Mouse (Mus musculus): ENCODE measurements at regions not wholly inside any gene's neighbourhood (a gene's known extent, or its start where the extent isn't known, plus 50 kb on each side); places are given as distances from the start of the nearest gene placed in this dataset.
A peak's percentile ranks its signal among the peaks of the same experiment; 100 is the strongest.

DNA sequence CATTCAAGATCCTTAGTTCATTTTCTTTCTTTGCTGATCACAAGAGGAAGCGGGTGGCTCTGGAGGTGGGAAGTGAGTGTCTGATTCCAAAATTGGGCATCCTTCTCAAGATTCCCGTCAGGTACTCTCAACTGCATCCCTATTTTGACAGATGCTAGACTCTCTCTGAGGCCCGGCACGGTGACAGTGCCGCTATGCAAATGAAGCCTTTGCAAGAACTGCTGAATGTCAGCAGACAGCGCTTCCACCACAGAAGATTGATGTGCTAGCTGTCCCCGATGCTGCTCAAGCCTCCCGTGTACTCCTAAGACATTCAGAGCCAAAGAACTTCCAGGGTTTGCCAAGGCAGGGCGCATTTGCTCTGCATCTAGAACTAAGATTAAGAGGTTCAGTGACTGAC lies 50.9 kb upstream of the Cpne4 start:
- TF ChIP-seq POLR2A (IDR thresholded peaks at IDR 0.05; ENCODE audit: borderline replicate concordance, extremely low read depth, insufficient read depth, insufficient read length, poor library complexity, severe bottlenecking) (no peak), CTCF (IDR thresholded peaks at IDR 0.05; ENCODE audit: borderline replicate concordance, extremely low read depth, insufficient read depth, insufficient read length) (no peak)
- DNase-seq (ENCODE audit: low read depth): no peak

GRCm38 (mm10) chr9:104490696-104491095 lies 56.4 kb upstream of the Cpne4 start:
- DNase-seq (ENCODE audit: low read depth): no peak
- TF ChIP-seq CTCF (IDR thresholded peaks at IDR 0.05; ENCODE audit: borderline replicate concordance, extremely low read depth, insufficient read depth, insufficient read length) (no peak), POLR2A (IDR thresholded peaks at IDR 0.05; ENCODE audit: borderline replicate concordance, extremely low read depth, insufficient read depth, insufficient read length, poor library complexity, severe bottlenecking) (no peak)

DNA sequence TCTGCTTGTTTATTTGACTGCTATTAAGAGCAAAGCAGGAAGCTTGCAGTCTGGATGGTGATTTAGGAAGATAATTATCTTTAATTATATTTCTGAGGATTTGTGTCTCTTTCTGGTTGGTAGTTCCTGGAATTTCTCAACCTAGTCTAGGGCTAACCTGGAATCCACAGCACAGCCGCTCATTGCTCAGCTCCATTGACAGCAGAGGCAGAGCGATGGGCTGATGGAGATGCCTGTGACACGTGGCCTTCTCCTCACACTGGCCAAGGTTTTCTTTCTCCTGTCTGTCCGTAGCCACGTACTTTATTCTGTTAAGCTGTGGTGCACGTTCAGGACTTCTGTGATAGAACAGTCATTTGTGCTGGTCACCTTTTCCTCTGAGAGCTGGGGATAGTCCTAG lies 57.7 kb upstream of the Cpne4 start:
- TF ChIP-seq POLR2A (IDR thresholded peaks at IDR 0.05; ENCODE audit: borderline replicate concordance, extremely low read depth, insufficient read depth, insufficient read length, poor library complexity, severe bottlenecking): no peak
- DNase-seq (ENCODE audit: low read depth): no peak

GRCm38 (mm10) chr9:104482440-104482839 lies 64.6 kb upstream of the Cpne4 start:
- DNase-seq (ENCODE audit: low read depth): no peak

GRCm38 (mm10) chr9:104480683-104481082 lies 66.4 kb upstream of the Cpne4 start:
- TF ChIP-seq CTCF (IDR thresholded peaks at IDR 0.05; ENCODE audit: borderline replicate concordance, extremely low read depth, insufficient read depth, insufficient read length) (peak; percentile 21; the same call in 1 of the 2 replicates), POLR2A (IDR thresholded peaks at IDR 0.05; ENCODE audit: borderline replicate concordance, extremely low read depth, insufficient read depth, insufficient read length, poor library complexity, severe bottlenecking) (no peak)

More at GRCm38 (mm10) chr9:104482440-104482839, 64.6 kb upstream of the Cpne4 start:
- no peak for TF ChIP-seq CTCF (IDR thresholded peaks at IDR 0.05; ENCODE audit: borderline replicate concordance, extremely low read depth, insufficient read depth, insufficient read length)
- no peak for TF ChIP-seq POLR2A (IDR thresholded peaks at IDR 0.05; ENCODE audit: borderline replicate concordance, extremely low read depth, insufficient read depth, insufficient read length, poor library complexity, severe bottlenecking)

GRCm38 (mm10) chr9:104474831-104475230 lies 72.3 kb upstream of the Cpne4 start:
- DNase-seq (ENCODE audit: low read depth): no peak
- TF ChIP-seq POLR2A (IDR thresholded peaks at IDR 0.05; ENCODE audit: borderline replicate concordance, extremely low read depth, insufficient read depth, insufficient read length, poor library complexity, severe bottlenecking) (no peak), CTCF (IDR thresholded peaks at IDR 0.05; ENCODE audit: borderline replicate concordance, extremely low read depth, insufficient read depth, insufficient read length) (no peak)

More at GRCm38 (mm10) chr9:104480683-104481082, 66.4 kb upstream of the Cpne4 start:
- DNase-seq (ENCODE audit: low read depth): no peak

DNA sequence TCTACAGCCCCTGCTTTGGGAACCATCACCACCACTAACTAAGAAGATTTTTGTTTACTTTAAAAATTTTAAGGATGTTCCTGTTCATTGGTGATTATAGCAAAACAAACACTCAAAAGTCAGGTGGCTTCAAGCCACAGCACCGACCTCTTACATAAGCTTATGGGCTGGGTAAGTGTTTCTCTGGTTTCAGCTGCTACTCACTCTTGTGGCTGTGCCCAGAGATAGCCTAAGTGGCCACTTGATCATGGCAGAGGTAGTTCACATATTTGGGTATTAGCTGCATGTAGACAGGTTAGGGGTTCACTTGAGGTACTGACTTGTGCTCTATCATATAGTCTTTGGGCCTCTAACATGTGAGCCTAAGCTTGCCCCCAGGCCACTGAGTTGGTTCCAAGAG lies 79.8 kb upstream of the Cpne4 start:
- no peak for DNase-seq (ENCODE audit: low read depth)
- no peak for TF ChIP-seq CTCF (IDR thresholded peaks at IDR 0.05; ENCODE audit: borderline replicate concordance, extremely low read depth, insufficient read depth, insufficient read length)
- TF ChIP-seq POLR2A (IDR thresholded peaks at IDR 0.05; ENCODE audit: borderline replicate concordance, extremely low read depth, insufficient read depth, insufficient read length, poor library complexity, severe bottlenecking): no peak

DNA sequence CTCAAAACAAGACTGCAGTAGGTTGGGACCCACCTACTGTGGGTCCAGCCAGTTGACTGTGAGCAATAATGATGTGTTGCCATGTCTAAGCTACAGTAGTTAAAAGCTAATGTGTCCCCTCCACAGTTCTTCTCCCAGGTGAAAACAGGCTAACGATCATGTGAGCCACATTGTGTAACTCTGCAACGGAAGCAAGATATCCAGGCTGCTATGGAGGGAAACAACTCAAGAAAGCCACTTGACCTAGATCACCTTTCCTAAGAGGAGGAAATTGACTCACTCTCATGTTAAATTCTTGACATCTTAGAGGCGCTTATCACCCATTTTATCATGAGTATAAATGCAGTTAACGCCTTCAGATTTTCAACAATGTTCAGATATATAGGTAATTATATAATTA lies 83.4 kb upstream of the Cpne4 start:
- DNase-seq (ENCODE audit: low read depth): no peak
- TF ChIP-seq CTCF (IDR thresholded peaks at IDR 0.05; ENCODE audit: borderline replicate concordance, extremely low read depth, insufficient read depth, insufficient read length) (no peak), POLR2A (IDR thresholded peaks at IDR 0.05; ENCODE audit: borderline replicate concordance, extremely low read depth, insufficient read depth, insufficient read length, poor library complexity, severe bottlenecking) (no peak)

DNA sequence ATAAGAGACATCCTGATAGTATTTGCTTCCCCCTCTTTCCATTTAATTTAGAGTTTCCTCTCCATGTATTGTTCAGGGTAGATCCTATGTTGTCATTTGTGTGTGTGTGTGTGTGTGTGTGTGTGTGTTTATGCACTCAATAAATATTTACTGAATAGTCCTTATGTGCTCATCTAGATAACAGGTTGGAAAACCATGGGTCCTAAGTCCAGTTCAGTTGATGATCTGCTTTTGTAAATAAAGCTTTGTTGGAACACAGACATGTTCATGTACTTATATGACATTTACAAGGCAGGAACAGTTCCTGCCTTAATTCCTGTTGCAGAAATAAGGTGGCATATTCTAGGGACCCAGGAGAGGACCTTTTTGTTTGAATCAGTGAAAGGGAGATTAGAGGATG lies 87.0 kb upstream of the Cpne4 start:
- no peak for DNase-seq (ENCODE audit: low read depth)
- no peak for TF ChIP-seq CTCF (IDR thresholded peaks at IDR 0.05; ENCODE audit: borderline replicate concordance, extremely low read depth, insufficient read depth, insufficient read length)
- TF ChIP-seq POLR2A (IDR thresholded peaks at IDR 0.05; ENCODE audit: borderline replicate concordance, extremely low read depth, insufficient read depth, insufficient read length, poor library complexity, severe bottlenecking): no peak

- peak; percentile 27 for DNase-seq (ENCODE audit: low read depth)
- peak; percentile 31; the same call in 1 of the 2 replicates for TF ChIP-seq CTCF (IDR thresholded peaks at IDR 0.05; ENCODE audit: borderline replicate concordance, extremely low read depth, insufficient read depth, insufficient read length)
- no peak for TF ChIP-seq POLR2A (IDR thresholded peaks at IDR 0.05; ENCODE audit: borderline replicate concordance, extremely low read depth, insufficient read depth, insufficient read length, poor library complexity, severe bottlenecking)
These were observed 89.5 kb upstream of the Cpne4 start for GRCm38 (mm10) chr9:104457635-104458034.

DNA sequence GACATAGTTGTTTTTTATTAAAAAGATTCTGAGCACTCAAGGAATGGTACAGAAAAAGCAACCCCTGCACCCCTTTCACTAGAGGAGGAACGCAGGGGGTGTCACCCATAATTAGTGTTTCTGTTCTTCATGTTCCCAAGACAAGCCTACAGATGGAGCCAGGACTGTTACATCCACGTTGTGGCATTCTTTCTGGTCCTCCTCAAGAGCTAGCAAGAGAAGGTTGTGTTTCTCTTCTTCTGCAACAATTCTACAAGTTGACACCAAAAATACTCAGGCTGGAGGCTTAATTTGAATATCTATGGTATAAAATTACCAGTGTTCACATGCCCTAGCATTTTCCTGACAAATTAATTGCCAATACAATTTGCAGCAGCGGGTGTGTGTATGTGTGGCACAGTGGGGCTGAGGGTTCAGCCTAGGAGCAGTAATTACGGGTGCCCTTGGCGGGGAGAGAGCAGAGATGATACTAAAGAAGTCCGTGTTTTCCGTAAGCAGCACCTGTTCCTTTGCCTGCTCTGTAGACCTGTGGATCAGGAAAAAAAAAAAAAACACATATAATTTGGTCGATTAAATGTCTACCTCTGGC lies 98.4 kb upstream of the Cpne4 start:
- DNase-seq (ENCODE audit: low read depth): peak; percentile 54
- TF ChIP-seq CTCF (IDR thresholded peaks at IDR 0.05; ENCODE audit: borderline replicate concordance, extremely low read depth, insufficient read depth, insufficient read length): no peak
- no peak for TF ChIP-seq POLR2A (IDR thresholded peaks at IDR 0.05; ENCODE audit: borderline replicate concordance, extremely low read depth, insufficient read depth, insufficient read length, poor library complexity, severe bottlenecking)

GRCm38 (mm10) chr9:104444906-104445305 lies 102.2 kb upstream of the Cpne4 start:
- peak; percentile 40 for DNase-seq (ENCODE audit: low read depth)
- TF ChIP-seq CTCF (IDR thresholded peaks at IDR 0.05; ENCODE audit: borderline replicate concordance, extremely low read depth, insufficient read depth, insufficient read length) (peak; percentile 73; the same call in 1 of the 2 replicates), POLR2A (IDR thresholded peaks at IDR 0.05; ENCODE audit: borderline replicate concordance, extremely low read depth, insufficient read depth, insufficient read length, poor library complexity, severe bottlenecking) (no peak)

All from brain, embryonic 14.5 days (tissue).